Mouse (Mus musculus) lung, adult 10 weeks (tissue): Measurements from ENCODE around the gene Figla. TPM values are rescaled to one million over a fixed set of nuclear protein-coding genes. Genes with fewer than 3 reads are reported as not detected.

Experiments
- polyA plus RNA-seq: library from polyadenylated mRNA; stranded (reverse); fragments of 350-450 nt; fragmentation: Illumina TruSeq; extraction: RNeasy Lipid Tissue Mini Kit (QIAGEN cat#74804); gene quantifications from one replicate; pipeline ENCODE4 v1.2.3, GENCODE M21; 2014; ENCODE audit warnings: low read depth, low replicate concordance; ENCODE audit not compliant: insufficient read depth

The Figla gene
- polyA plus RNA-seq: not detected

DNA sequence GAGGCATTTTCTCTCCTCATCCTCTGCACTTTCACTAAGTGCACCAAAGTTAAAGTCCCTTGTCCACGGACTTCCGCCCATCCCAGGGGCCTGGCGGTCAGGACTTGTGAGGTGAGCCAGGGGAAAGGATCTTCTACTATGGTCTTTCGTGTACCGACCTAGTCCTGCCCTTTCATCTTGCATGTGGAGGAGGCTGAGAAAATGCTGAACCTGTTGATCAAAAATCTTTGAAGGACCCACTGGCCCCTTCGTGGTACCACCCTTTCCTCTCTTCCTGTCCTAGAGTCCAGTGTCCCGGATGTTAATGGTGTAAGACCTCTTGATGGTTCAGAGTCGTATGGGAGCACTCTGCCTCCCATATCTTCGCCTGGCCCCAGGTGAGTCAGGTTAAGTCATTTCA is at the start of gene Figla:
Figla (plus strand) TSS at position 301 of the 400 bp plus-strand sequence.

DNA sequence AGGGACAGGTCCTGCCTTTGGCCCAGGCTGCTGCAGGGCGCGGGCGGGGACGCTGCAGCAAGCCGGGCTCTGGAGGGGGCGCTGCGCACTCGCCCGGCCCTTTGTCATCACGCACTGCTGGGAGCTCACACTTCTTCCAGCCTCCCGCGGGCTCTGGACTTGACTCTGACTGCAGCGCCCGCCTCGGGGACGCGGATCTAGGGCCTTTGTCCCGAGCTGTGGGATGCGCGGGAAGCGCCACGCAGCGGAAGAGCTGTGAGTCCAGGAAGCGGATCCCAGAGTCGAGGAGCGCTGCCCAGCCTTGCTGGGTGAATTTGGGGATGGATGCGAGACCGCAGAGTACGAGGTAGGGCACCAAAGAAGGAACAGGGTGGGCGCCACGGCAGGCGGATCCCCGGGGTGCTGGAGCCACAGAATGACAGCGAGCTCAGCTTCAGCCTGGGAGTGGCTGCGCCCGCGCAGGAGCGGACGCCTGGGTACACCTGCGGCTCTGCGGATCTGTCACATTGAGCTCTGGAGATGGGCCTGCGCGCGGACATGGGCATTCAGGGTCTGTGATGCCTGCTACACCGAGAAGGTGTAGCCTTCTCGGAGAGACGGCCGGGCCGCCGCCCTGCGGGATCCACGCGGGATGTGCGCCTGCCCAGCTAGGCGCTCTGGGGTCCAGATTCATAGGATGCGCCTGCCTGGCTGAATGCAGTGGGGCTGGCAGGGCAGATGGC is 12.8 kb downstream of the Figla start, which contains the start of gene Add2:
Add2 (plus strand) TSS at position 81 of the 722 bp plus-strand sequence.

Other genes starting within 250 kb of the Figla start
- not detected for gene Nat8f6, start 195.2 kb upstream of the Figla start, polyA plus RNA-seq
- not detected for gene Nat8f5, start 195.2 kb upstream of the Figla start, polyA plus RNA-seq
- gene Nat8, start 184.1 kb upstream of the Figla start, polyA plus RNA-seq: 0.22 TPM
- gene Nat8f2, start 147.0 kb upstream of the Figla start, polyA plus RNA-seq: not detected
- gene Nat8f4, start 111.3 kb upstream of the Figla start, polyA plus RNA-seq: 1.9 TPM
- 17.3 TPM for gene Tprkb, start 104.3 kb upstream of the Figla start, polyA plus RNA-seq
- 5.5 TPM for gene Nat8f1, start 100.5 kb upstream of the Figla start, polyA plus RNA-seq
- gene Dusp11, start 54.5 kb upstream of the Figla start, polyA plus RNA-seq: 28.5 TPM
- not detected for gene Add2, start 12.5 kb downstream of the Figla start, polyA plus RNA-seq
- gene Tgfa, start 179.1 kb downstream of the Figla start, polyA plus RNA-seq: 6.1 TPM